Mouse (Mus musculus) erythroblast, adult 5-6 weeks (primary cell): ENCODE measurements around the gene Casq2. TPM values are rescaled to one million over a fixed set of nuclear protein-coding genes. Genes with fewer than 3 reads are reported as not detected.
A peak's percentile ranks its signal among the peaks of the same experiment; 100 is the strongest.

Experiments used
- ATAC-seq: replicated peaks from 2 replicates; pipeline ENCODE4 v1.8.0; 2016; ENCODE audit warnings: moderate number of reproducible peaks, mild to moderate bottlenecking, moderate TSS enrichment, inconsistent platforms; ENCODE audit not compliant: poor library complexity, low FRiP score, severe bottlenecking
- total RNA-seq, 2 experiments: library from RNA; stranded (forward) in 1 of 2; stranded (reverse) in 1 of 2; fragments of 150-400 nt in 1 of 2; fragments of 200-764, 138-1000 nt in 1 of 2; gene quantifications; 2 replicates each; pipeline versions ENCODE4 v1.2.3 to v1.2.4; 2015 to 2017; ENCODE audit warnings: low replicate concordance in 2 of 2

Casq2 gene
- total RNA-seq, 2 experiments from 2014 or later: 12.6 TPM; not detected in 1

DNA sequence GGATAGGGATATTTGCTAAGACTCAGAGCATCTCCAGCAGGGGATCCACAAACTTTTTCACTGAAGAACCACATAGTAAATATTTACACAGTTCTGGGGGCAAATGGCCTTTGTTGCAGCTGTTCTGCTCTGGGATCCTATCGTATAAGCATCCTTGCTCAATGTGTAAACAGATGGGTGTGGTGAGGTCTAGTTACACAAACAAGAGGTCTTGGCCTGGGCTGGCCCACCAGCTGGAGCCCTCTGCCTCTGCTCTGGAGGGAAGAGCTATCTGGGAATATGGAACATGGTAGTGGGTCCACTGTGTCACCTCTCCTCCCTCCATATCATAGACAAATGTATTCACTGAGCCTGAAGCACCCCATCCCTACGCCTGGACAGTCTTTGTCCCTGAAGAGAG lies 40.9 kb downstream of the Casq2 start:
- no peak for ATAC-seq

DNA sequence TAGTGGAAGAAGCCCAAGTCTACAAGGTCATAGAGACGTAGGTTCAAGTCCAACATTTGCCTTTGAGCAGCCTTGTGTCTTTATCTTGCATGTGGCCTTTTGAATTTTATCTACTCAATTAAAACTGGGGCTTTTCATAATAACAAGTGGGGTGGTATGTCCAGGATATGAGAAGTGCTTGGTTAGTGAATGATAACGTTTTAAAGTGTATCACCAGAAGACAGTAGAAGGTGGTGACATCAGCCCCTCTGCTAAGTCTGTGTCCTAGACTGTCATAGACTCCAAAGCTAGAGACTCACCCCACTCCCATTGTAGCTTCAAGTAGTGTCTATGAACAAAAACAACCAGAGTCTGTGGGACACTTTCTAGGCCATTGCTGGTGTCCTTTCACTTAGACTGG lies 42.0 kb downstream of the Casq2 start:
- no peak for ATAC-seq

DNA sequence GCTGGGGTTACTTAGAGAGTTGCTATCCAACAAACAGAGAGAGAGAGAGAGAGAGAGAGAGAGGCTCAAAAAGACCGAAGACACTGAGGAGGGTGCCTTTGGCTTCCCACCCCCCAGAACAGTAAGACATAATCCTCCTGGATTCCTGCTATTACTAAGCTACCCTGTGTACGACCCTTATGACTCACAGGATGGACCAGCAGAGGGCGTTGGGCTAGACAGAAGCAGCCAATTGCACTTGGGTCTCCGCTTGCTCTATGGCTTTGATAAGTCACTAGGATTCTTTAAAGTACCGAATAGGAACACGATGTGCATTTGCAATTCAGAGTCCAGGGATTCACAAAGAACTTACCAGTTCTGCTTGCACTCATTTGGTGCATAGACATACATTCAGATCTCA lies 44.3 kb downstream of the Casq2 start:
- no peak for ATAC-seq

DNA sequence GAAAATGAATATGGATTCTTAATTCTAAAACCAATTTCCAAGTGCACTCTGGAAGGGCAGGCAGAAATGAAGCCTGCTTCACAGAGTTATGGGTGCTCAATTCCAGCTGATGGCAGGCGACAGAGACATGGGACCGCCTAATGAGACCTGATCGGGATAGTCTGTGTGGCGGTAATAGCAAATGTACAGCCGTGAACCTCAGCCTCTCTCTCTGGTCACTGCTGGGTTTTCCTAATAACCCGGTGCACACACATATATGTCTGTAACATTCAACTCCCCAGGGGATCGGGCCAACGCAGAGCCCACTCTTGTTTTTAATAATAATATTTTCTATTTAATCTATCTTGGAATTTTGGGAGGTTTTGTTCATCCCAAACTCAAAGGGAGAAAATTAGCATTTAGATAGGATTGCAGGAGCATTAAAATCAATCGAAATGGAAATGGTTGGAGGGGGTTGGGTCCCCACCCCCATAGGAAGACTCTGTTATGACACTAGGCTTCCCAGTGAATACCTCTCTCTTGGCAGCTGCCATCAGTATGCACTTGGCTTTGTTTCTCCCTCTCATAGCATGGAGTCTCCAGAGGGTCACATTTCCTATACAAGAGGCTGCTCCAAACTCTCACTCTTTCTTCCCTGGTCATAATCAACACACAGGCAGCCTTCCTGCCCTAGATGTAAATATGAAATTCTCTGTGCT lies 45.6 kb downstream of the Casq2 start:
- ATAC-seq: no peak

DNA sequence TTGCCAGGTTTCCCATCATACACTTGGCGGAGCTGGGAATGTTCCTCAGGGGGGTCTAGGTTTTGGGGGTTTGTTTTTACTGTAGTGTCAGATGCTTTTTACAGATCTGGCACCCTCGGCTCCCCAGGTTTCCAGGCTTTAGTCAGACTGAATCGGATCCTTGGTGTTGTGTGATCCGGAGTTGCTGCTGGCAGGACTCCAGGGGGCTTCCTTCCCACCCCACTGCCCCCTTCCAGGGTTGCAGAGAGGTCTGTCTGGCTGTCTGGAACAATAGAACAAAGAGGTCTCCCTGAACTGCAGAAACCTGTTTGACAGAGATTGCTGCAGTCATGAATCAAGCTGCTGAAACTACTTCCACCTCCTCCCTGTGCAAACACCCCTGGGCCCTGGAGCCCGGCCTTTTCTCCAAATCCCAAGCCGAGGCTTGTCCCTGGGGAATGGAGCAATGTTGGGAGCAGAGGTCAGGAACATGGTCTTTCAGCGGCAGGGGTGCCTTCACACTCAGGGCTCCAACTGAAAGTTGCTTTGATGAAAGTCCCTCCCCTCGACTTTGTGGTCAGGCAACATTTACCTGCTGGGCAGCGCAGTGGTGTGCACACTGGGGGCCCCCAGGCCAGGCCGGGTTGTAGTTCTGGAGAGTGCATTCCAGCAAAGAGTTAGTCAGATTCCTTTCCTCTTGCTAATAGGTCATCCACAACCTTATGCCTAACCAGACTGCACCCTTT lies 49.3 kb downstream of the Casq2 start:
- no peak for ATAC-seq

DNA sequence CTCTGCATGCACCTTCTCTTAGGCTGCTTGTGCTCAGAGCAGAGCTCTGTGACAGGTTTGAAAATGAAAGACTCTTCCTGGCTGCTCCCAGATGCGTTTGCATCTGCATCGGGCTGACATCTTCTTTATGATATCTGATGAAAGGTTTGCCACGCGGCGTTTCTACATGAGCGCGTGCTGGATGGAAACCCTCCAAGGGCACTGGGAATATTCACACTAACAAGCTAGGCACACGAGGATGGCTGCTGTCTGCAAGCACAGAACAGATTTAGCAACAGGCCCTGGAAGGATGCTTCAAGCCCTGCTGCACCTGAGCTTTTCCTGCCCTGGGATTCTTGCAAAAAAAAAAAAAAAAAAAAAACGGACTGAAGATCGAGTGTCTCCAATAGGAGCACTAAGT lies 50.9 kb downstream of the Casq2 start:
- ATAC-seq: no peak

DNA sequence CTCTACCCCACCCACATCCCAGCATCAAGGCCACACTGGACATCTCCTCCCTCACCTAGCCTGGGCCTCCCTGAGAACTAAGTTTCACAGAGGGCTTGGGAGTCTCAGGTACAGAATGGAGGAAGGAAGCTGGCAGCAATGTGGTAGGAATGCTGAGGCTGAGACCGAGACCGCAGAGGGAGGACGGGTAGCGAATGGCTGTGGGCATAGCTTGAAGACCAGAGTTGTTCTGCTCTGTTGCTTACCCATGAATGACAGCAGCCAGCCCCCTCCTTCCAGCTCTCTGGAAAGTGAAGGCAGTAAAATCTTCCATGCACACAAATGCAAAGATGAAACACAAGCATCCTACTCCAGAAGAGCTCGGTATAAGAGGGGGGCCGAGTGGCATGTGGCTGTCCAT lies 52.7 kb downstream of the Casq2 start:
- no peak for ATAC-seq

DNA sequence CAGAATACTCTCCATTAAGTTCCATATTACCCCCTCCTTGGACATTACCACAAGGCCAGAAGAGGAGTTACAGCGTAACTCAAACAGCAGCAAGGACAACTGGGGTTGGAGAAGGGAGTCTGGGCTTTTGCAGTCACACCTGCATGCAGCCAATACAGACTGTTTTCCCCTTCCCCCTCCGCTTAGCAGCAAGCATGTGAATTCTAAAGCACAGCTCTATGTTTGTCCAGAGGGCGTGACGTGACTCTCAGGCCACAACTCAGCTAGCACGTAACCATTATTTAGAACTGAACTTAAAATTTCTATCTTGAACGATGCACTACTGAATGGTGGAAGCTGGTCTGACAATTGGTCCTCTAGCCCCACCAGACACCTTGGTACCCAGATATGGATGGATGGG lies 54.4 kb downstream of the Casq2 start:
- ATAC-seq: no peak

DNA sequence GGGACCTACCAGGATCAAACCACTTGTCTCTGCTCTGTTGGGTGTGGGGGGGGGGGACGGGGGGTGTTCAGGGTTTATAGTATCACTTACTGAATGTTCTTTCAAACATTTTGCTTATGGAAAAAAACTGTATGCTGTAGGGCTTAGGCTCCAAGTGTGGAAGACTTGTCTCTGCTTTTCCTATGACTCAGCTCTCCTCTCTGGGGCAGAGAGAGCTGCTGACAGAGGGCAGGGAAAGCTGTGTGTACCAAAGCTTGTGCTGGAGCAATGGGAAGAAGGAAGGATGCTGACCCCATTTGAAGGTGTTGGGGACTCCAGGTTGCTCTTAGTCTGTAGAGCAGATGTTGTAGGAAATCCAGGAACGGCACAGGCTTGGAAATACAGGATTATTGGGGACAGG lies 55.2 kb downstream of the Casq2 start:
- ATAC-seq: no peak

DNA sequence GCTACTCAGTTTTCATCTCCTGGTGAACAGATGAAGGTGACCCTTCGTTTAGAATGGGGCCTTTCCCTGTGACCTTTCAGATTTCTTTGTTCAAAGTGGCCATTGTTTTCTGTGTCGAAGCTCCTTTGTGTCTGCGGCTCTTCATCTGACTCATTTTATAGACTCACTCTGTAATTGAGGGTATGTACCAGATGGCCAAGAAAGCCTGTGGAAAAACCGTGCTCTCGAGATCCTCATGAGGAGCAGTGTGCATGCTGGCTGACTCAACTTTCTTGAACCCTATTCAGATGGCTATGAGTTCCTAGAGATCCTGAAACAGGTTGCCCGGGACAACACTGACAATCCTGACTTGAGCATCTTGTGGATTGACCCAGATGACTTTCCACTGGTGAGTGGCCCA lies 55.7 kb downstream of the Casq2 start:
- no peak for ATAC-seq

DNA sequence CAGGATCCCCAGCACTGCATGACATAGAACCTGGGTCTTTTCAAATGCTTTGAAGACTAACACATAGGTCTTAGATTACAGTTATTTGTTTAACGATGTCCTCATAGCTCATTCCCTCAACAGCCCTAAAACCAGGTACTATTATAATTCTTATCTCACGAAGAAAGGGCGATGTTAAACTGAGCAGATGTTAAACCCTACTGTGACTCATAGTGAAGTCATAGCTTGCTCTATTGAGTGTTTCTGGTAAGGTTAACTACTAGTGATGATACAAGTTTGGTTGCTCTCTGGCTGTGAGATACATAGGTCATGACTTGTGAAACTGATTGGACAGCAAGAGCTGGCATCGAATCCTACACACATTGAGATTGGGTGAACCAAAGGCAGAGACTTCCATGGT lies 56.7 kb downstream of the Casq2 start:
- ATAC-seq: no peak

DNA sequence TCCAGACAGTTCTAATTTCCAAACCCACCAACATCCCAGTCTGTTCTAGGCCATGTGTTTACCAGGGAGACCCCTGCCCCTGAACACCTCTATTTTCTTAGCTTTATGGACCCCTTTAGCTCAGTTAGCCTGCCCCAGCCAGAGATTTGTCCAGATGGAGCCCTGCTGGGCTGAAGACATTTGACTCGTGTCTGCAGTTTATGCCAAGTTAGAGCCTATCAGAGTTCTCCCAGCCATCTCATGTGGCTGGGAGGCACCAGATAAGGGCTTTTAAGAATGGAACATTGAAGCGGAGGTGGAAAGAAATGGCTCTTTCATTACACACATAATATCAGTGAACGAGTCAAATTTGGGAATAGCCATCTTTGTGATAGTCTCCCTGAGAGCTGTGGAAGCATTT lies 57.3 kb downstream of the Casq2 start:
- ATAC-seq: peak; percentile 77

DNA sequence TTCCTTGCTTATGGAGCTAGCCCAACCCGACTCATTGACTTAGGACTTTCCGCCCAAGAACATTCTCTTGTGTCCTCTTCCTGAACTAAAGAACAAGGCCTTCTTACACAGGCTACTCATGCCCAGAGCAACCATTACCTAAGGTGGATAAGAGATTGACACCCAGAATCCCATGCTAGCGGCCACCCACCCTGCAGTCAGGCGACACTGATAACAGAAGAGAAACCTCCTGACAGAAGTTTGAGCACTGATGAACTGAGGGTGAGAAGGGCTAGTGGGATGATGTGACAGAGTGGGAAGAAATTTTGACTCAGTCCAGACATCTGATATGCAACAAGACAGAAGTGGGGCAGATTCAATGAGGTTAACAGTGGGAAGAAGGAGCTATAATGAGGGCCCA lies 58.2 kb downstream of the Casq2 start:
- ATAC-seq: peak; percentile 86

DNA sequence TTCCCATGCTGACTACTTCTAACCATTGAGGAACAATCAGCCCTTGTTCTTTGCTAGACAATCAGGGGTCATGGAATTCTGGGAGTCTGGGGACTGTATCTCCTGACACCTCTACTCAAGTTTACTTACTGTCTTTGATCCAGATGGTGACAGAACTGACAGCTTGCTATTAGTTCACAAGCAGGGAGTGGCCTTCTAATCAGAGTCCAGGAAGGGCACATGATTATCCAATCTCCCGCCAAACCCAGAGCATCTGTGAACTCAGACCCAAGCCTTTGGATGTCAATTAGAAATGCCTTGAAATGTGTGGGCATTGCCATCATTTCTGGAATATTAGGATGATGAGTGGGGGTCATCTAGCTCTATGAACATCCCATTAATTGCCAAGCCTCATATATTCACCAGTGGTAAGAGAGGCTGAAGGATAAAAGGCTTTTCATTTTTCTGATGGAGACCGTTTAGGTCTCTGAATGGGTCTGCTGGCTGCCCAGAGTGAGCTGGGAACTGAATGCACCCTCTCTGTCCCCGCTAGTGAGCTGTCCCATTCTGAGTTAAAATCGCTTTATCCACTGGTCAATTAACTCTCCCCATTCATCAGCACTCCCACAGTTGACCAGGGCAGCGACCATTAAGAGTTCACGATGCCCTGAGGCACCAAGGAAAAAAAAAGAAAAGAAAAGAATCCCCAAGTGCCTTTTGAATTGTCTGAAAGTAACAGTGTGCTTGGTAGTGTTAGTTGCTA lies 59.6 kb downstream of the Casq2 start:
- ATAC-seq: peak; percentile 53

DNA sequence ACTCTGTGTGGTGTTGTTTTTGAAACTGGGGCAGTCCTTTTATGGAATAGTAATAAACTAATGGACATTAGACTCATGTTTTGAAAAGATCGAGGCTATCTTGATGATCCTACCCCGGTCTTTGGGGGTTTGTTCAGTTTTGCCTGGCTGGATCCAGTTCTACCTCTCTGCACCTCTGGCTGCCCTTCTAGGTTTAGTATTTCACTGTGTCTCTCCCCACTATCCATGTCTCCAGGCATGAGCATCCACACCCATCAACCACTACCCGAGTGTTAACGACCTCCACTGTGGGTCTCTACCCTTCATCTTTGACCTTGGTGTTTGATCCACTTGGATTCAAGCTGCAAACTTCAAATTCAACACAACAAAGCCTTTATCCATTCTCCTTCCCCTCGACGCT lies 60.2 kb downstream of the Casq2 start:
- ATAC-seq: no peak

DNA sequence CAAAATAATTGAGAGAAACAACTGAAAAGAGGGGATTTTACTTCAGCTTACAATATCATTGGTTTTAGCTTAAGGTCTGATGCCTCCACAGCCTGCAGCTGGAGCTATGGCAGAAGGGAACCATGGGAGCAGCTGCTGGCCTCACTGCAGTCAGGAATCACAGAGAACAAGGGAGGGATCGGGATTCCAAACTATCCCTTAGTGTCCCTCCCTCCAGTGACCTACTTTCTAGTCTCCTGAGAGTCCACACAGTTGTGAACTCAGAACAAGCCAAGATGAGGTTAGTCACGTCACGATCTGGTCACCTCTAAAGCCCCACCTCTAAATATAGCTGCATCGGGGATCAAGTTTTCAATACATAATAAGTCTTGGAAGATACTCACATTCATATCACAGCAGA lies 61.0 kb downstream of the Casq2 start:
- no peak for ATAC-seq

DNA sequence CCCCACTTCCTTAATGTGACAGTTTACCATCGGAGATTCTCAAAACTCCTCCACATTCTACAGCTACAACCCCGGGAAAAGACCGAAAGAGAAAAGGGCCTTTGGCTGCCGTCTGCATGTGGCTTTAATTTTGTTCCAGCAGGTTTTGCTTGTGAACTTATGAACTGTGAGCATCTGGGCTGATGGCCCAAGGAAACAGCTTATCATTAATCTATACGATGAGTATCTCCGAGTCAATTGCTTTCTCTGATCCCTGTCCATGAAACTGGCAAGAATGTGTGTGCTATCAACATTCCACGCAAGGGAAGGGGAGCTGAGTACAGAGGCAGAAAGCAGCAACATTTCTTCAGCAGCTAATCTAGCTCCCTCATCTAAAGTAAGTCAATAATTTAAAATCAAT lies 63.7 kb downstream of the Casq2 start:
- no peak for ATAC-seq

DNA sequence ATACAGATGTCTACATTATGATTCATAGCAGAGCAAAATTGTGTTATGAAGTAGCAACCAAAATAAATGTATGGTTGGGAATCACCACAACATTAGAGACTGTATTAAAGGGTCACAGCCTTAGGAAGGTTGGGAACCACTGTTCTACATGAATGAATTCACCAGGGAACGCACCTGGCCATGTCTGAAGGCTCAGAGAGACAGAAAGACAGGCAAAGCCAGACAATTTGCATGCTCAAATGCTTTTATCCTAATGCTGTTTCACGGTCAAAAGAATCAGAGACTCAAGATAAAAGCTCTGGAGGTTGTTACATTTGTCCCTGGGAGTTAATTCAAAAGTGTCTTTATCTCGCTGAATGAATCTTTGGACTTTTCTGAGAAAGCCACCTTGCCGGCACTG lies 65.6 kb downstream of the Casq2 start:
- no peak for ATAC-seq

DNA sequence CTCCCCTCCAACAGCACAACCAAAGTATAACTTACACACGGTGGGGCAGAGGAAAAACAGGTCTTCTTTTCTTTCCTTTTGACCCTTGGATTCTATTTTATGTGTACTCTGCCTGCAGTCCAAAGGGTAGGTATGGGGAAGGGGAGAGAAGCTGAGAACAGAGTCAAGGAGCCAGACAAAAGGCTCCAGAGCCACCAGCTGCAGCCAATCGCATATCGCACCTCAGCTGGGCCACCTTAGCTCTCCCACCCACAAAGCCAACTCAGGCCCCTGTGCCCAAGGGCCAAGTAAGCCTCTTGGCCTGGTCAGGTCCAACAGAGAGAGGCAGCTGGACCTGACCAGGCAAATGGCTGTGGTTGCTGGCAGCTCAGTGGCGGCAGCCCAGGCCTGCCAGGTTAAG lies 66.3 kb downstream of the Casq2 start:
- no peak for ATAC-seq

DNA sequence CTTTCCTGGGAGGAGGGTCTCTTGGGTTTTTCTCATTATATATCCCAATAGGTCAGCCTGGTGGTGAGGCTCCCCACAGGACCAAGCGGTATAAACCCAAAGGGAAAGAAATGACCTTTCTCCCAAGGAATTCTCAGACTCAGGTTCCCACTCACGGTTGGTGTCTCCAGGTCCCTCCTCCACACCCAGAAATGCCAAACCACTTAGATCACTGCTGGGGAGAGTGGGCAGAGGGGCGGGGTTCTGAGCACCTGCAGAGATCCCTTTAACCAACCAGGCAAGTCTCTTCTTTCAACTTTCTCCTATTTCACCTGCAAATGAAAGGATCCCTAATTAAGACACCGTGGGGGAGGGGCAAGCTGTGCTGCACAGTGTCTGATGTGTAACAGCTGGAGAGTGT lies 66.7 kb downstream of the Casq2 start:
- no peak for ATAC-seq

DNA sequence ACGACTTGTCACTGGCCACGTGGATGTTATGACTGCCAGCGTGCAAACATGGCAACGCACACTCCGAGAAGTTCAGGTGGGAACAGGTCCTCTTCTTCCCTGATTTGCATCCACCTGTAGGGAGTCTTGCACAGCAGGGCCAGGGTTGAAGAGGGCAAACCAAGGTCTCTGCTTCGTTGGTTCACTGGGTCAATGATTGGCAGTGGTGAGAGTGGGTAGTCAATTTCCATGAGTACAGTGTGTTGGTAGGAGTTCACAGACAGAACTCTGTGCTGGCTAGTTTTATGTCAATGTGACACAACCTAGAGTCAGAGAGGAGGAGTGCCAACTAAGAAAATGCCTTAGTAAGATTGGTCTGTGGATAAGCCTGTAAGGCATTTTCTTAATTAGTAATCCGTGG lies 67.9 kb downstream of the Casq2 start:
- ATAC-seq: 0 out of 2 replicates have a peak, but pooled peaks have one; percentile 22
